Mouse (Mus musculus) frontal cortex, adult (tissue): ENCODE results near the gene Hsd17b14.

Experiments
- ATAC-seq: cut with Nextera tagmentation; 2 replicates; pipeline ENCODE4 v1.9.2; 2017; ENCODE audit warnings: mild to moderate bottlenecking, moderate library complexity, mixed read lengths; ENCODE audit not compliant: low TSS enrichment

Gene Hsd17b14

GRCm38 (mm10) chr7:45598960-45599879, 44.5 kb downstream of the Hsd17b14 start:
- ATAC-seq = no peak

GRCm38 (mm10) chr7:45605704-45606289, 51.1 kb downstream of the Hsd17b14 start:
- ATAC-seq = no peak

GRCm38 (mm10) chr7:45609511-45609910, 54.8 kb downstream of the Hsd17b14 start:
- ATAC-seq = no peak

GRCm38 (mm10) chr7:45616277-45616676, 61.6 kb downstream of the Hsd17b14 start:
- no peak for ATAC-seq

GRCm38 (mm10) chr7:45617042-45617695, 62.5 kb downstream of the Hsd17b14 start, which contains the start of gene Fut1:
Gene Fut1, plus strand, starts transcription at chr7:45617289.
- peak; percentile 31; the same call in 1 of the 2 replicates for ATAC-seq
